Mouse (Mus musculus) neural tube, embryonic 14.5 days (tissue): Measurements from ENCODE around the gene Tssk6. TPM values are rescaled to one million over a fixed set of nuclear protein-coding genes. Genes with fewer than 3 reads are reported as not detected.

Source experiments
- ATAC-seq: fragments of 200-750 bp; cut with Nextera tagmentation; 2 replicates; pipeline ENCODE4 v1.8.0; 2017; ENCODE audit warnings: low read depth, mild to moderate bottlenecking, moderate TSS enrichment, moderate library complexity
- H3K27ac ChIP-seq: fragments of 300-500 bp; sonication (generic); 2 replicates; pipeline ENCODE4 v1.5.1; 2014; ENCODE audit warnings: low read depth, mild to moderate bottlenecking, control low read depth, low read length, moderate library complexity, mixed read lengths
- H3K27me3 ChIP-seq: fragments of 300-500 bp; sonication (generic); 2 replicates; pipeline ENCODE4 v1.6.1; 2014; ENCODE audit warnings: low read length; ENCODE audit not compliant: control insufficient read depth, insufficient read depth
- H3K36me3 ChIP-seq: fragments of 300-500 bp; sonication (generic); 2 replicates; pipeline ENCODE4 v1.6.1; 2014; ENCODE audit warnings: low read length, mixed read lengths; ENCODE audit not compliant: control insufficient read depth, insufficient read depth
- H3K4me1 ChIP-seq: fragments of 300-500 bp; sonication (generic); 2 replicates; pipeline ENCODE4 v1.6.1; 2014; ENCODE audit warnings: low read length; ENCODE audit not compliant: control insufficient read depth, insufficient read depth
- H3K4me2 ChIP-seq: fragments of 300-500 bp; sonication (generic); 2 replicates; pipeline ENCODE4 v1.6.1; 2014; ENCODE audit warnings: mild to moderate bottlenecking, low read depth, low read length, control low read depth
- H3K4me3 ChIP-seq: fragments of 300-500 bp; sonication (generic); 2 replicates; pipeline ENCODE4 v1.5.1; 2014; ENCODE audit warnings: low read depth, low read length, control low read depth, mixed read lengths
- H3K9ac ChIP-seq: fragments of 300-500 bp; sonication (generic); replicated peaks from 2 replicates; pipeline ENCODE4 v1.6.1; 2014; ENCODE audit warnings: low read depth, mild to moderate bottlenecking, control low read depth, low read length, mixed read lengths
- H3K9me3 ChIP-seq: fragments of 300-500 bp; sonication (generic); 2 replicates; pipeline ENCODE4 v1.6.1; 2016; ENCODE audit warnings: low read length; ENCODE audit not compliant: control insufficient read depth
- WGBS: fragments of 180-500 bp; shearing (Covaris S2); extraction: QIAGEN DNeasy Blood & Tissue Kit; methylation state at CpG from one replicate; pipeline ENCODE4 v1.1.7; 2014; 5-methylcytosine and 5-hydroxymethylcytosine counted together
- polyA plus RNA-seq: library from polyadenylated mRNA; unstranded; fragments of >200 nt; fragmentation: Nextera tagmentation; extraction: Ambion mirVana; gene quantifications from 2 replicates; pipeline ENCODE4 v1.2.1, GENCODE M21; 2014

The Tssk6 gene
- polyA plus RNA-seq, 1 experiment from 2014 or later, result 4.3 TPM

DNA sequence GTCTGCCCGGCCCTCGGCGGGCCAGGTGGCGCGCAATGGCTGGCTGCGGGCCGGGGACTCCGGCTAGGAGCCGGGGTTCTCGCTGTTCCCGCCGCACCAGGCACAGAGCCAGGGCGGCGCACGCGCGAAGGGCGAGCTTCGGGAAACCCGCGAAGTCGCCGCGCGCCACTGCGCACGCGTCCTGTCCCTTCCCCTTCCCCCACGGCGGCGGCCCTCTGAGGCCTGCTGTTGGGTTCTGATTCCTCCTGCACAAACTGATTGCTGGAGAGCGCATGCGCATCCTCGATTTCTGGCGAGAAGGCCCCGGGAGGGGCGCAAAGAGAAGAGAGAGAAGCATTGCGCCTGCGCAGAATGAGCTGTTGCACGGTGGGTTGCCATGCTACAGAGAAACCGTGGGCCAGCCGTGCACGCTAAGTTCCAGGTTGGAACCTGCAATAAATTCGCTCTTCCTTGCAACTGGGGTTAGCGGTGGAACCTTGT lies 1.1 kb downstream of the Tssk6 start:
- H3K27ac ChIP-seq, result peak overlapping the region; percentile 87
- H3K36me3 ChIP-seq, result no peaks in the 10 kb centered on the region
- peak overlapping the region; percentile 77 for H3K4me3 ChIP-seq
- peak overlapping the region; percentile 78 for H3K9ac ChIP-seq
- H3K4me2 ChIP-seq, result peak overlapping the region; percentile 99
- no peaks in the 10 kb centered on the region for H3K9me3 ChIP-seq
- WGBS, result under 1% methylated on average over 45 of the region's 45 CpGs
- peak; percentile 90 for ATAC-seq
- H3K4me1 ChIP-seq, result peaks cover 17% of the 10 kb centered on the region
- no peaks in the 10 kb centered on the region for H3K27me3 ChIP-seq

DNA sequence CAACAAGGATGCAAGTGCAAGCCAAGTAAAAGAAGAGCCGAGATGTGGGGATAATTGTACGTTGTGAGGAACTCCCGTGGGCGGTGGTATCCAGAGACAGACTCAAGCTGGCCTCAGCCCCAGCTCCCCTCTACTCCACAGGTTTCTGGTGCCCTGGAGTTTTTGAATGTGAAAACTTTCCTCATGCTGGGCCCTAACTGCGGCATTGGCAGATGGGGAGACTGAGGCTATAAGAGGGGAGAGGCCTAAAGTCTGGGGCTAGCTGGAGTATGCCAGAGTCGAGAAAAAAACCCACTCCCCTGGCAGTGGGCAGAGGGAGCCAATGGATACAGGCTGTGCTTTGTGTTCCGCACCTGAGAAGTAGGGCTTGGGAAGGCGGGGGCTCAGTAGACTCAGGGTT lies 2.1 kb downstream of the Tssk6 start:
- Histone ChIP-seq H3K4me1 (peaks cover 17% of the 10 kb centered on the region), H3K9ac (no peak overlapping the region), H3K27ac (no peak overlapping the region), H3K4me3 (no peak overlapping the region), H3K4me2 (no peak overlapping the region; the same call in 1 of the 2 replicates), H3K36me3 (peaks cover 6% of the 10 kb centered on the region; the same call in 1 of the 2 replicates), H3K9me3 (no peaks in the 10 kb centered on the region), H3K27me3 (no peaks in the 10 kb centered on the region)
- 81% methylated on average over 8 of the region's 8 CpGs for WGBS
- no peak for ATAC-seq

DNA sequence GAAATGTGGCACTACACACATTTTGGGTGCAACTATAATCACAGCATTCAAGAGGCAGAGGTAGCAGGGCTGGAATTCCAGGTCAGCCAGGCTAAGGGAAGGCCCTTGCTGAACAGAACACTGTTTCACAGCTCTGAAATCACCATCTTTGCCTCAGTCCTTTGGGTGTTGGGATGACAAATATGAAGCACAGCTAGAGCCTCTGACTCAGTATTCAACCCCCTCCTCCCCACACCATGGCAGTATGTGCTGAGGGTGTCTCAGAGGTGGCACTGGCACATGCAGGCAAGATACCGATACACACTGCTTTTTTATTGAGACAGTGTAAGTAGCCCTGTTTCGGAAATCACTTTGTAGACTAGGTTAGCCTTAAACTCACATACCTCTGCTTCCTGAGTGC lies 4.3 kb downstream of the Tssk6 start:
- Histone ChIP-seq H3K4me3 (no peak overlapping the region), H3K9ac (no peak overlapping the region), H3K27ac (no peak overlapping the region), H3K27me3 (no peaks in the 10 kb centered on the region), H3K9me3 (no peaks in the 10 kb centered on the region), H3K4me2 (no peak overlapping the region), H3K36me3 (peaks cover 11% of the 10 kb centered on the region; the same call in 1 of the 2 replicates), H3K4me1 (peaks cover 11% of the 10 kb centered on the region; the same call in 1 of the 2 replicates)
- WGBS, result 91% methylated on average over 2 of the region's 2 CpGs
- ATAC-seq, result no peak

DNA sequence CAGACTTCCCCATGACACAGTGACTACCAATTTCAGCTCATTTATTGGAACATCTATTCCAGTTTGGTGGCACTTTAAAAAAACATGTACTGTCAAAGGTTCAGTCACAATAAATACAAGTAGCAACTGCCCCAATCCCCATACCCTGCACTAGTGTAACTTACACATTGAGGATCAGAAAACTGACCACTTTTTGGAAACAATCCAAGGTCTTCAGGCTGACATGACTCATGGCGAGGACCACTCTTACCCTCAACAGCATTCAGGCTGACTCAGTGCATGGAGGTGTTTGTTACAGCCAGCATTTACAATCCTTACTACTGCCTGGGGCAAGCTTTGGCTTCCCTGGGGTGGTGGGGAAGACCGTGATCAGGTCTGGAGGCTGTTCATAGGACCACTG lies 5.1 kb downstream of the Tssk6 start:
- H3K4me1 ChIP-seq, result peaks cover 6% of the 10 kb centered on the region; the same call in 1 of the 2 replicates
- peaks cover 11% of the 10 kb centered on the region for H3K36me3 ChIP-seq
- no peaks in the 10 kb centered on the region for H3K9me3 ChIP-seq
- no peak overlapping the region for H3K4me3 ChIP-seq
- no peak overlapping the region for H3K4me2 ChIP-seq
- no peak overlapping the region for H3K9ac ChIP-seq
- no peaks in the 10 kb centered on the region for H3K27me3 ChIP-seq
- 93% methylated on average over 2 of the region's 2 CpGs for WGBS
- no peak for ATAC-seq
- H3K27ac ChIP-seq, result no peak overlapping the region

DNA sequence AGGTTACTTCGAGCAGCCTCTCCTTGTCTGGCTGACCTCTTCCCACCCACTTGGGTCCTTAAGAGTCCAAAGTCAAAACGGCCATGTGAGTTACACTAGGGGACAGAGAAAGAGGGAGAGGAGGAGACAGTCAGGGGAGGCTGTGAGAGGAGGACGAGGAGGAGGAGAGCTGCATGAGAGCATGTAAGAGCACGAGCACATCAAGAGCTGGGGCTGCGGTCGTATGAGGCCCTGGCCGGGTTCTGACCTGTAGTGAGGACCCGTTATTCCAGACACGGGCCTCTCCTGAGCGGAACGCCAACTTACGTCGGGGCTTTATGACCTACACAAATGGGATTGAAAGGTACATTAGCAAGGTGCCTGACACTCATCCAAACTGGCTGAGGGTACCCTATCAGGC lies 9.9 kb downstream of the Tssk6 start:
- no peak overlapping the region for H3K4me3 ChIP-seq
- H3K9ac ChIP-seq, result no peak overlapping the region
- no peaks in the 10 kb centered on the region for H3K27me3 ChIP-seq
- H3K4me2 ChIP-seq, result no peak overlapping the region
- no peaks in the 10 kb centered on the region for H3K9me3 ChIP-seq
- H3K36me3 ChIP-seq, result peaks cover 33% of the 10 kb centered on the region
- 88% methylated on average over 13 of the region's 13 CpGs for WGBS
- no peaks in the 10 kb centered on the region for H3K4me1 ChIP-seq
- no peak for ATAC-seq
- H3K27ac ChIP-seq, result no peak overlapping the region

DNA sequence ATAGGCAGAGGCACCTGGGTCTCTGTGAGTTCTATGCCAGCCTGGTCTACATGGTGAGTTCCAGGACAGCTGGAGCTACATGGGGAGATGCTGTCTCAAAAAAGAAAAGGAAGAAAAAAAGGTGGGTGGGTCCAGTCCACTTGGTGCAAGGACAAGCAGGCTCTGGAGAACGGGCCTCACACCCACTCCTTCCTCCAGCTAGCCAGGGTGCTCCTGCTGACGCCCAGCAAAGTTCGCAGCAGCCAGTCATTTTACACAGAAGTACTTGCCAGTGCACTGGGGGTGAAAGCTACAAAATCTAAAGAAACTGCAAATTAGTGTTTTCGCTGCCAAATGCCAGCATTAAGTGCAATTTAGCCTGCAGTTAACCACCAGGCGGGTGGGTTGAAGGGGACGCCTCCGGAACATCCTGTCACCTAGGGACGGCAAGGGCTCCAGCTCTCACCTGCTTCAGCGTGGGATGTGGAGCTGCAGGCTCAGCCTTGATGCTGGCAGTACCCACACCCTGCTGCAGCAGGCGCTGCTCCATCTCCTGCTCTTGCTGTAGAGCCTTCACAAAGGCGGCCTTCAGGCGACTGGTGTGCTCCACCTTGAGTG lies 10.6 kb downstream of the Tssk6 start:
- no peak overlapping the region for H3K27ac ChIP-seq
- H3K27me3 ChIP-seq, result no peaks in the 10 kb centered on the region
- ATAC-seq, result no peak
- no peak overlapping the region for H3K4me2 ChIP-seq
- 89% methylated on average over 12 of the region's 12 CpGs for WGBS
- no peak overlapping the region for H3K9ac ChIP-seq
- H3K9me3 ChIP-seq, result no peaks in the 10 kb centered on the region
- no peak overlapping the region for H3K4me3 ChIP-seq
- peaks cover 35% of the 10 kb centered on the region for H3K36me3 ChIP-seq
- H3K4me1 ChIP-seq, result no peaks in the 10 kb centered on the region

DNA sequence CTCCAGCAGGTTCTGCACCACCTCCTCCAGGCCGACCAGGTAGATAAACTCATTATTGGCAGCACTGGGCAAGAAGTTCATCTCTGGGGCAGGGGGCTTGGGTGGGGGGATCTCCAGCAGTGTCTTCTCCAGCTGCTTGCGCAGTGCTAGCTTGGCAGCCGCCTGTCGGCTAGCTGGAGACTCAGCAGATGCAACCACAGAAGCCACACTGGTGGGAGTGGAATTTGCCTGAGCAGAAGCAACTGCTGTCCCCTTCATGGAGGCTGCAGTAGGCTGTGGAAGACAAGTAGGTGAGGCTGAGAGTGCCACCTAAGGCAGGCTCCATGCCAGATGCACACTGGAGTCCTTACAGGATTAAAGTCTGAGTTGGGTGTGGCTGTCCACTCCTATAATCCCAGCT lies 12.5 kb downstream of the Tssk6 start:
- Histone ChIP-seq H3K9me3 (no peaks in the 10 kb centered on the region), H3K27ac (no peak overlapping the region), H3K4me3 (no peak overlapping the region), H3K4me2 (no peak overlapping the region), H3K27me3 (no peaks in the 10 kb centered on the region), H3K36me3 (peaks cover 29% of the 10 kb centered on the region), H3K9ac (no peak overlapping the region), H3K4me1 (no peaks in the 10 kb centered on the region)
- no peak for ATAC-seq
- WGBS, result 90% methylated on average over 4 of the region's 4 CpGs

DNA sequence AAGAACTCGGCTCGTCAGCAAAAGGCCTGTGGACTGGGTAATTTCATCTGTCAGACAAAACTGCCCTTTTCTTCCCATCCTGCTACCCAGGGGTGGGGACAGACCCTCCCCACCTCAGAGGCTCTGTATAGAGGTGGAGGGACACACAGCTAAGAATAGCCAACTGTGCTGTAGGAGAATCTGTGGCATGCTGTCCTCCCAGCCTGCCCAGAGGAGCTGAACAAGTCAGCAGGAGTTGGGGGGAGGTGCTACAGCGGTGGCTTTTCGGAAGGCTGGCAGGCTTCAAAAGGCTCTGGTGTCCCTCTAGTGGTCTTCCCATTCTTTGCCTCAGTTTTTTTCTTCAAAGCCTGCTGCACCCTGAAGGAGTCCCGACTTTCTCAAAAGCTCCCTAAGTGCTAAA lies 13.8 kb downstream of the Tssk6 start:
- Histone ChIP-seq H3K4me1 (peaks cover 5% of the 10 kb centered on the region; the same call in 1 of the 2 replicates), H3K4me3 (no peak overlapping the region), H3K27ac (no peak overlapping the region), H3K27me3 (no peaks in the 10 kb centered on the region), H3K9me3 (no peaks in the 10 kb centered on the region), H3K9ac (no peak overlapping the region), H3K36me3 (peaks cover 27% of the 10 kb centered on the region), H3K4me2 (no peak overlapping the region)
- no peak for ATAC-seq
- 56% methylated on average over 5 of the region's 5 CpGs for WGBS

DNA sequence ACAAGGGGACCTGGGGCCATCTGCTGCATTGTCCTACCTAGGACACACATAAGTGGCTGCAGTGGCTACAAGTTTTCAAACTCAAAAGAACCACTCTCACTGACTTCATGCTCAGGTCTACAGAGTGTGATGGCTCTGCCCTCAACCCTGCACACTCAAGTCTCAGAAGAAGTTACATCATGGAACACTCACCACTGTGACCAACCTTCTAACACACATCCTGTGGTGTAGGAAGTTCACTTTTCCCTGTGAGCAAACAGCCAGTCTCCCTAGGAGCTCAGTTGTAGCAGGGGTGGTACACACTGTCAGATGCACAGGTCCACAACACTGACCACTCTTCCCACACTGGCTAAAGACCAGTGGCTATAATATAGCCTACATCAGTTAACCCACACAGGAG lies 16.5 kb downstream of the Tssk6 start:
- Histone ChIP-seq H3K9ac (no peak overlapping the region), H3K9me3 (no peaks in the 10 kb centered on the region)
- no peak for ATAC-seq

More for the DNA sequence above, 16.5 kb downstream of the Tssk6 start:
- Histone ChIP-seq H3K4me1 (peaks cover 9% of the 10 kb centered on the region), H3K4me2 (no peak overlapping the region), H3K27me3 (no peaks in the 10 kb centered on the region), H3K36me3 (peaks cover 12% of the 10 kb centered on the region), H3K27ac (no peak overlapping the region), H3K4me3 (no peak overlapping the region)
